Mouse (Mus musculus) MEL (cell line): ENCODE measurements around the gene Mfap4.

ENCODE experiments used
- CHD1 ChIP-seq: IDR thresholded peaks from 2 replicates; pipeline ENCODE4 v1.6.1; 2012; ENCODE audit warnings: low read depth, mild to moderate bottlenecking, inconsistent platforms, low read length, improper control_type of control experiment
- CTCF ChIP-seq, 3 experiments: IDR thresholded peaks in 2 of 3; conservative IDR thresholded peaks in 1 of 3; 2 replicates each; pipeline ENCODE4 v1.5.1; 2011 to 2012; ENCODE audit warnings: low read length in 3 of 3, low read depth in 2 of 3, mild to moderate bottlenecking in 2 of 3, improper control_type of control experiment in 1 of 3, inconsistent platforms in 1 of 3, mixed read lengths in 1 of 3, moderate library complexity in 1 of 3; ENCODE audit not compliant: control insufficient read depth in 1 of 3, insufficient read depth in 1 of 3, poor library complexity in 1 of 3, severe bottlenecking in 1 of 3
- EP300 ChIP-seq, 2 experiments: IDR thresholded peaks; 2 replicates each; pipeline ENCODE4 v1.6.1; 2011; ENCODE audit warnings: improper control_type of control experiment in 2 of 2, low read length in 2 of 2, low read depth in 1 of 2, mild to moderate bottlenecking in 1 of 2
- GATA1 ChIP-seq: IDR thresholded peaks from 2 replicates; pipeline ENCODE4 v1.6.1; 2011; ENCODE audit warnings: low read depth, low read length, improper control_type of control experiment
- HCFC1 ChIP-seq: IDR thresholded peaks from 2 replicates; pipeline ENCODE4 v1.6.1; 2012; ENCODE audit warnings: low read depth, mild to moderate bottlenecking, inconsistent platforms, low read length, improper control_type of control experiment, moderate library complexity
- MXI1 ChIP-seq: IDR thresholded peaks from 2 replicates; pipeline ENCODE4 v1.6.1; 2011; ENCODE audit warnings: mild to moderate bottlenecking, low read depth, low read length, improper control_type of control experiment
- NELFE ChIP-seq: IDR thresholded peaks from 2 replicates; pipeline ENCODE4 v1.6.1; 2011; ENCODE audit warnings: low read depth, low read length, improper control_type of control experiment
- NRF1 ChIP-seq: IDR thresholded peaks from 2 replicates; pipeline ENCODE4 v1.6.1; 2014; ENCODE audit warnings: low read depth, mild to moderate bottlenecking, inconsistent platforms, low read length, improper control_type of control experiment, moderate library complexity; ENCODE audit not compliant: poor library complexity, insufficient read depth, severe bottlenecking

DNA sequence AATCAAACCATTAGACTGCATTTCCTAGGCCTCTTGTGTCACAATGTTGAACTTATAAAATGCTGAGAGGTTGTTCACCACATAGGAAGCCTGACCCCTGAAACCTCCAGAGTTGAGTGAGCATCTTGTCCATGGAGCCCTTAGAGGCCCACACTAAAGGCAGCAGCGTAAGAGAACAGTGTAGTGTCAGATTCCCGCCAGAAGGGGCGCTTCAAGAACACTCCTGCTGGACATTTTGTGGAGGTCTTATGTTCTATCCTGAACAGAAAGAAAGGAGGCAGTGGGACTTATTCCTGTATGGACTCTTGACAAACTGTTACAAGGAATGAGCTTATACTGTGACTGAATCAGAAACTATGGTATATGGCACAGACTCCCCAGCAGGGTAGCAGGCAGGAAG, 29.7 kb downstream of the Mfap4 start:
- TF ChIP-seq NRF1 (no peak), EP300 (IDR thresholded peaks at IDR 0.05; ENCODE audit: low read depth in 1 of 2, low read length in 2 of 2) (no peak), CHD1 (no peak), HCFC1 (no peak), NELFE (no peak), MXI1 (no peak), GATA1 (no peak), CTCF (IDR thresholded peaks at IDR 0.05 in 2 of 3, conservative IDR thresholded peaks at IDR 0.05 in 1 of 3; ENCODE audit: control insufficient read depth in 1 of 3, insufficient read depth in 1 of 3, low read depth in 2 of 3, low read length in 3 of 3, poor library complexity in 1 of 3, severe bottlenecking in 1 of 3) (peak; percentile 66 to 72 (median 67))
